Mouse (Mus musculus) ovary, postnatal 14 days (tissue): Measurements from ENCODE around the gene Lrcol1.

Source experiments
- DNase-seq: peaks from one replicate; pipeline ENCODE4 v3.0.0; 2022; ENCODE audit warnings: low spot score

The Lrcol1 gene

DNA sequence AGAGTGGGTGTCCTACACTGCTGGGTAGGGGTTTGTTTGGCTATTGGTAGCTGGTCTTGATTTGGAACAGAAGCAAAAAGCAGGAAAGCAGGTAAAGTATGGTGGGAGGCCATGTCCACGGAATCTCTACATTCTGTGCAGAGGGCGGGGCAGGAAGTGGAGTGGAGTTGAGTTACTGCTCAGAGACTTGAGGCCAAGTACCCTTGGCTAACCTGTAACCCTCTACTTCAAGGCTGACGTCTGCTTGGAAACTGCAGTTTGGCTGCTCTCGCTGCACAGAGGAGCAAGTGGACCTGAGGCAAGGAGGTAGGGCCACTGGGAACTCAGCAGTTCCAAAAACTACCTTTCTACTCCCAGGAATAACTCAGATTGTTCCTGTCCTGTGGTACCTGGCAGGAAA, at the start of gene Lrcol1:
Lrcol1 (plus strand) TSS at position 207 of the 400 bp plus-strand sequence.
- no peak for DNase-seq

DNA sequence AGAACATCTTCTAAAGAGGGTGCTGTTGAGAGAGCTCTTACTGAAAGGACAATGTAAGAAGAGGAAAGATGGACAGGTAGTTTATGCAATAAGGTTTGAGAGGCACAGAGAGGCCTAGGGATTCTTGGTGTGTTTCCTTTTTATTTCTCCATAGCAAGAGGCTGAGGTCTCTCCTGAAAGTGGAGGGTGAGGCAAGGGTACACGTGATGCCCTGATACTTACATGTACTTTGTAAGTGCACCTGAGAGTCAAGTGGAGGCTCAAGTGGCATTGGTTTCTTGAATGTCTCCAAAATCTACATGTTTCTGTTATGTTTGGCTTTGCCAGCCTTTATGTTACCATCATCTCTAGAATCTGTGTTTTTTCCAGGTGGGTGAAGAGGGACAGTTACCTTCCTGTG, 47.9 kb upstream of the Lrcol1 start:
- no peak for DNase-seq

DNA sequence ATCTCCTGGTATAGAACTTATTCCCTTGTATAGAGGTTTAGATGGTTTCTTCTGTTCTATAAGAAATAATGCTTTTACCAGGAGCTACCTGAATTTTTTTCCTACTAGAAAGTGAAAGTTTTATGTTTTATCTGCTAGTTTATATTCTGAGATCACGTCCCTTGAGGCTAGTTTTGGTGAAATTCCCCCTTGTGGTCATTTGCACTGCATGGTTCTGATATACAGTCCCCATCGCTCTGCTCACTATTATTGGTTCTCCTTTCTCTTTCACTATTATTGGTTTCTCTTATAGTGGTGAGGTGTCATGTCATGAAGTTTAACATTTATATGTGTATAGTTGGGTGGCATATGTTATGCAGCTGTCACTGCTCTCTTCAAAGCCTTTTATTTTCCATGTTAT, 43.9 kb upstream of the Lrcol1 start:
- DNase-seq: no peak

DNA sequence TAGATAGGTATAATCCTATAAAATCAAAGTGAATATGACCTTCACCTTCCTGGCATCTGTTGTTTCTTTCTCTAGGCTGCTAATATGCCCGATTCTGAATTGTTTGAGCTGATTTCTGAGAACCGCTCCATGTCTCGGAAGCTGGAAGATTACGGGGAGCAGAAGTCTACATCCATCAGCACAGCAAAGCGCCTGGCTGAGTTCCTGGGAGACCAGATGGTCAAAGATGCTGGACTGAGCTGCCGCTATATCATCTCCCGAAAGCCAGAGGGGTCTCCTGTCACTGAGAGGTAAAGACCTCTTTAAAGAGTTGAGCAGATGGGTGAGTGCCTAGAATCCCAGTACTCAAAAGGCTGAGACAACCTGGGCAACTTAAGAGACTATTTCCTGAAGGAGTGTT, 35.7 kb upstream of the Lrcol1 start:
- no peak for DNase-seq

DNA sequence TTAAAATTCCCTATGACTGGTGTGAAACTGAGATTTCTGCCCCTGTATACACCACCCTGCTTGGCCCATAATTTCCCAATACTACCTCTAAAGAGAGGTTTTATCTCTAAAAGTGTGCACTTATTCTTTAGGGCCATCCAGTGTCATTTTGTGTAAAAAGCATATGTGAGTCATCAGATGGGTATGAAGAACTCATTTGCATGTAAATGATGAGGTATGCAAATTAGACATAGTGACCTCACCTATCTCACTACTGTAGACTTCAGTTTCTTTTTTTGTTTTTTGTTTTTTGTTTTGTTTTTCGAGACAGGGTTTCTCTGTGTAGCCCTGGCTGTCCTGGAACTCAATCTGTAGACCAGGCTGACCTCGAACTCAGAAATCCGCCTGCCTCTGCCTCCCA, 31.4 kb upstream of the Lrcol1 start:
- no peak for DNase-seq

DNA sequence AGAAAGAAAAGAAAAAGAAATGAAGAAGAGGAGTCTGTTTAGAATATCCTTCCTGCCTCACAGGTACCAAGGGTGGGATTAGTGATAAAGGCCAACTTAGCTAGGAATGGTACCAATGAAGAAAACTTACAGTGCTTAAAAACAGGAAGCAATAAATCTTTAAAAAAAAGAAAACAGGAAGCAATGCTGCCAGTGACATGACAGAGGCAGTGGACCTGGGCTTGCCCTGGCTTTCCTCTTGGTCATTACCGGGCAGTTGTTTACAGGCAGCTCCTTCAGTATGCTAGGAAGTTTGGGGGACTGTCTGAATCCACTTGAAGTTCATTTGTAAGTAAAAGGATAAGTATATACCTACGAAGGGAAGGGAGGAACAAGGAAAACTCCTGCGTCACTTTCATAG, 14.0 kb upstream of the Lrcol1 start:
- no peak for DNase-seq

DNA sequence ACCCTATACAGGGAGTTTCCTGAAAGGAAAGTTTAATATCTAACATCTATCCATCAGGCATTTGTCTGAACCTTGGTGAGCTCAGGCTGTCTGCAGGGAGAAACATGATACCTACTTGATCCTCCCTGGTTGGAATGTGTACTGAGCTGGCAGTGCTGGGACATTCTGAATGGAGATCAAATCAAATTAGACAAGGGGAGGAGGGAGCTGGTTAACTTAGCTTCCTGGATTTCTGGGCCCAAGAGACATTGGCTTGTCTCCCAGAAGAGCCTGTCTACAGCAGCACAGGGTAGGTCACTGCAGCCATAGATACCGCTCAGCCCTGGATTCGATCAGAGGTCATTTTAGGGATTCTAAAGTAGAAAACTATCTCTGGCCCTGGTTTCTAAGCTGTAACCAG, 5.7 kb upstream of the Lrcol1 start:
- no peak for DNase-seq

DNA sequence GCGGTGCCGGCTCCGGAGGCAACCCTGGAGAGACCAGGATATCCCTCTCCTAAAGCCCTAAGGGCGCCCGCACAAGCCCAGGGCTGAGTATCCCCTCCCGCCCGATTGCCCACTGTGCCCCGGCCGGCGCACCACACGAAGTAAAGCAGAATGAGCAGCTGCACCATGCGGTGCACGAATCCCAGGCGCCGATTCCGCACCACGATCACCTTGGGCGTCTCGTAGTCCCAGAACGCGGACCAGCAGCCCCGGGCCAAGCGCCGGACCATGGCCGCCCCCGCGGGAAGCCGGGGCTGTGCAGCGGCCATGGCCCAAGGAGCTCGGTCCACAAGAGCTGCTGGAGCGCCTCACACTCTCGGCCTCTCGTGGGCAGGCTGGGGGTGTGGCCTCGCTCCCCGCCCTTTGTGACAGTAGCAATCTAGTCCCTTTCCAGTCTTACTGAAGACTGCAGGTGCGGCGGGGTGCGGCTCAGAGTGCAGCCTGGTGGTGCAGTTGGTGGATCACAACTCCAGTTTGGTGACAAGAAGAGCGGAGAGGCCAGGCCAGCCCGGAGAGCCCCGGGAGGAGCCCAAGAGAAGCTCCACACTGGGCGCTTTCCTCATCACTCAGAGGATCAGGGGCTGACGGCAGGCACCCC, 1.8 kb upstream of the Lrcol1 start, which contains the start of gene P2rx2:
P2rx2 (minus strand) TSS at position 565 of the 637 bp plus-strand sequence.
- DNase-seq: no peak

DNA sequence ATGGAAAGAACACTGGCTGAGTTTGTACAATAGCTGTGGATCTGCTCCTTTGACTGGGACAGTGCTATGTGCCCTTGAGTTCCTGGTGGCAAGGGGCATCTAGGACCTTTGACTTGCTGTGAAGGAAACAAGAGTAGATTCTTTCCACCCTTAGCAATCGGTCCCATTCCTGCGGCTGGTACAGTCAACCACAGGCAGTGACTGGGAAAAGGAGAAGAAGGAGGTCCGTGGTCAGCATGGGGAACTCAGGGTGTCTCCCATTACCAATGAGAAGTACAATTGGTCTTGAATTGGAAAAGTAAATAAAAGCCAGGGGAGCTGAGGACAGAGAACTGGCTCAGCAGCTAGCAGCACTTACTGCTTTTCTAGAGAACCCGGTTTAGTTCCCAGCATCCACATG, 1.0 kb downstream of the Lrcol1 start:
- no peak for DNase-seq

DNA sequence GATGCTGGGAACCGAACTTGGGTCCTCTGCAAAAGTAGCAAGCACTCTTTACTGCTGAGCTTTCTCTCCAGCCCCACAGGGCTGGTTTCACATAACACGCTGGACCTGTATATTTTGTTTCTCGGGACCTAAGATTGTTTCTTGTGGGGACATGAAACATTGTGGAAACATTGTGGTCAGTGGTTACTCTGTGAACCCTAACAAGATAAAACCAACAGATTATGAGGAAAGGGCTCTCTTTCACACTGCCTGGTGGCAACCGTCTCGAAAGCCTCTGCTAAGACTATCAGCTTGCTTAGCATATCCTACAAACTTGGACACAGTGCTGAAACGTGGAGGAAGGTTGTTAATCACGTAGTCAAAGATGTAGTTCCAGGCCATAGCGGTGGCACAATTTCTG, 2.5 kb downstream of the Lrcol1 start:
- DNase-seq: no peak

DNA sequence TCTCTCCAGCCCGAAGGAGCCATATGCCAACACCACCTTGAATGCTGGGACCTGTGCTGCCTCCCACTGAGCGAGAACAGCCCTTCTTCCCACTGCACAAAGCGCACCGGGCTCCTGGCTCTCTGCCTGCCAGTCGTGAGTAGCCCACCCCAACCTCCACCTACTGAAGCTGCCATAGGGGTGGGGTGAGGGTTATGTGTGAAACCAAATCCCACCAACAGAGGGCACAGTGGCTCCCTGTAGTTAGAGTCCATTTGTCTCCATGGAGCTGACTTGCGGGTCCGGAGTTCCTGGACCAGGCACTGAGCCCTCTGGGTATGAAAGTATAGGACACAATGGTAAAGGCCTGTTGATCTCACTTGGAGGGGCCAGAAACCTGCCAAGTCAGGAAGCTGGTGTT, 10.2 kb downstream of the Lrcol1 start:
- DNase-seq: peak; percentile 42

DNA sequence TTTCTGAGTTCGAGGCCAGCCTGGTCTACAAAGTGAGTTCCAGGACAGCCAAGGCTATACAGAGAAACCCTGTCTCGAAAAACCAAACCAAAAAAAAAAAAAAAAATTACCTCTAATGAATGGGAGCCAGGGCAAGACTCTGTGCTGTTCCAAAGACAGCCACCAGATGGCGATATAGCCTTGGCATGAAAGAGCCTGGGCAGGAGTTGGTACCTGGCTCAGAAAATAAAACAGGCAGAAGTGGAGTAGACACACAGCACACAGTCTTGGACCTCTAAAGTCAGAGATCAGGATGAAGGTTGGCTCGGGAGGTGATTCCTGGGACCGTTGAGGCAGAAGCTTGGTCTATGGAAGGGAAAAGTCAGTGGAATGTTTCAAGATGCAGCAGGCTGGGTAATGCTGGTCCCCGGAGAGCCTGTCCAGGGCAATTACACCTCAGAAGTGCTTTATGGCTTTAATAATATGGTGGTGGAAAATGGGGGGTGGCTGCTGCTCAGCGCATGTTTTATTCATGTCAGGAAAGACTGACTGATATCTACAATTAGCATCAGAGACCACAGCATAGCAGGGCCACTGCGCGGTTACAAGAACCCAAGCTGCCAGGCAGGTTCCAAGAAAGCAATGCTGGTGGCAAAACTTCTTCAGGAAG, 13.1 kb downstream of the Lrcol1 start:
- DNase-seq: peak; percentile 87

DNA sequence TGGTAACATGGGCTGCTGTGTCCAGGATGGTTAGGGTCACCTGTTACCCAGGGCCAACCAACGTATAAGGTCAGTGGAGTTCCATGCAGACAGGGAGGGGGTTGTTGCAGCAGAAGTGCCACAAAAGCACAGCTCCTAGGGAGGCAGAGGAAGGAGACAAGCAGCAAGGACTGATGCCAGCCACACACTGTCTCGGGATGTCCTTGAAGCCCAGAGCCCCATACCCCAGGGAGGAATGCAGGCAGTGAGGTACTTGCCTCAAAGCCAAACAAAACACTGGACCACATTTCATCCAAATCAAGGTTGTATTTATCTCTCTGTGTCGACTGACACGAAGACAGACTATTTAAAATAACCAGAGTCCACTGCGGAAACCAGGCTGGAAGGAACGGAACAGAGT, 16.9 kb downstream of the Lrcol1 start:
- DNase-seq: no peak

DNA sequence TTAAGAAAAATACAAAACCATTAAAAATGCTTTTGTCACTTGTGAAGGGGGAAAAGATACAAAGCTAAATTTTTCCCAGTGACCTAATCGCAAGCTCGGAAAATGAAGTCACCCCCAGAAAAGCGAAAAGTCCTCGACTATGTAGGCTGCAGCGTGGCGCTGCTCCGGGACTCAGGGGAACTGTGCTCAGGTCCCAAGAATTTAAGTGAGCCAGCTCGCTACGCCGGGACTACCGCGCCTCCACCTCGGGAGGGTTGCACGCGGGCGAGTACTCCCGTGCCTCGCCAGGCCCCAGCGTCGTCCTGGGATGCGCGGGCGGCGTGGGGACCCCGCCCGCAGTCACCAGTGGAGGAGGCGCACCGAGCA, 18.3 kb downstream of the Lrcol1 start:
- DNase-seq: no peak

DNA sequence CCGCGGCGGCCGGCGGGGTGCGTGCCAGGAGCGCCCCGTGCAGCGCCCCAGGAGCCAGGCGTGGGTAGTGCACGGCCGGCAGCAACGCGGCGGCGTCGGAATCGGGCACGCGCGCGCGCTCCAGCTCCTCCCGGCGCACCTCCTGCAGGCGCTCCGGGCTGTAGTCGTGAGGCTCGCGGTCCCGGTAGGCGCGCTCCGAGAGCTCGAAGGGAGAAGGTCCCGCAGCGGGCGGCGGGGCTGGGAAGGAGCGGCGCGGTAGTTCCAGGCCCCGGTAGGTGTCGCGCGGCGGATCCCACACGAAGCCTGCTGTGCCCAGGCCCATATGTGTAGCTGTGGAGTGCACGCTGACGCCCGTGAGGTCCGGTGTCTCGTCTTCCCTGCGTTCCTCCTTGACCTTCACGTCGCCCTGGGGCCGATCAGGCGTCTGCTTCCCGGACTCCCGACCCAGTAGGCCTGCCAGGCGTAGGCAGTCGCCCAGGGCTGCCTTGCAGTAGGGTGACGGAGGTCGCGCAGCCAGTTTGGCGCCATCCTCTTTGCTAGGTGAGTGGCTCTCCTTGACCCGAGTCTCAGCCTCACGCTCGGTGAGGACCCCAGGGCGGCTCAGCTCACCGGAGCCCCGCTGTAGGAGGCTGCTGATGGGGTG, 18.8 kb downstream of the Lrcol1 start:
- peak; percentile 59 for DNase-seq

DNA sequence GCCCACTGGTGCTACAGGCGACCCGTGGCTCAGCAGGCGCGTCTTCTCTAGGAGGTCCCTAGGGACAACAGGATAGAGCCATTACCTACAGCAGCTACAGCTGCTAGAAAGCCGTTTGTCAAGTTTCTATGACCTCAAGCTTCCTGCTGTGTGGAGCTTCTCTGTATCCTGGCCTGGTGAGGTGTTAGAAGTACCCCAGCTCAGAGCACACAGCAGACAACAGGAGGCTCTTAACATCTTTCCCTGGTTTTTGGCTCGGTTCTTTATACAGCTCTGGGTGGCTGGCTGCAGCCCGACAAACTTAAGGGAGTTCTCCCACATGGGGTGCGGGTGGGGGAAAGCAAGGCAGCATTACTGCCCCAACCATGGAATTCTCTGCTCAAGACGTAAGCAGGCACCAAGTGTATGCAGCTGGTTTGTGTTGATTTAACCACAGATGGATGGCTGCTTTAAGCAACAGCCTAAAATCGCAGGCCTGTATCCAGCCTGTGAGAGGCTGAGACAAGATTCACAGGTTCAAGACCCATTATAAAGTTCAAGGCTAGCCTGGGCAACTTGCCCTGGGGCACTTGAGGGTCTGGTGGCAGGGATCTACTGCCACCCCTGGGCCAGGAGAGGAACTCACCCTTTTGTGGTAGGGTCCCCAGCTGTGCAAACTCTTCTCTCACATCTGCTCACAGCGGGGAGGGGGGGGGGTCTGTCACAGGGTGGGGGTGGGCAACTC, 19.5 kb downstream of the Lrcol1 start:
- no peak for DNase-seq

DNA sequence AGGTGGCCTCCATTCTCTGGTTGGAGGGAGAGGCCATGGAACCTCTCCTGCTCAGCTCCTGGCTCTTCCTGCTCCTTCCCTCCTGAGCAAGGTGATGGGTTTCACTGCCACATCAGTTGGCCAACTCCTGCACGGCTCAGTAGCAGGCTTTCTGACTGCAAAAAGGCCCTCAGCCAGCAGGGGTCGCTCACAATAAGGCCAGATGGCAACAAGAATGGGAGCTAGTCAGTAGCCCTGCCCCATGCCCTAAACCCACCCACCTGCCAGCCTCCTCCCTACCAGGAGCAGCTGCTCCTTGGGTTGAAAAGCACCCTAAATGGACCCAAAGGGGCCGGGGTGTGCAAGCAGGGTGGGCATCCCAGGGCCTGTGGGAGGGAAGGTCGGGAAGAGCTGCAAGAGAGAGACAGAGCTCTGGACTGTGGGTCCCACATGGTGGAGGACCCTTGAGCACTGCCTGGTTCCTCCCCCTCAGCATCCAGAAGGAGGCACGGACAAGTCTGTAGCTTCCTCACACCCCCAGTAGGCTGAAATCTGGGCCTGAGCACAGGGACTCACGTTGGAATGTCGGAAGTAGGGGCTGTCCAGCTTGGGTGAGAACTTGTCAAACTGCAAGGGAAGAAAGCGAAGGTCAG, 32.4 kb downstream of the Lrcol1 start:
- peak; percentile 59 for DNase-seq

DNA sequence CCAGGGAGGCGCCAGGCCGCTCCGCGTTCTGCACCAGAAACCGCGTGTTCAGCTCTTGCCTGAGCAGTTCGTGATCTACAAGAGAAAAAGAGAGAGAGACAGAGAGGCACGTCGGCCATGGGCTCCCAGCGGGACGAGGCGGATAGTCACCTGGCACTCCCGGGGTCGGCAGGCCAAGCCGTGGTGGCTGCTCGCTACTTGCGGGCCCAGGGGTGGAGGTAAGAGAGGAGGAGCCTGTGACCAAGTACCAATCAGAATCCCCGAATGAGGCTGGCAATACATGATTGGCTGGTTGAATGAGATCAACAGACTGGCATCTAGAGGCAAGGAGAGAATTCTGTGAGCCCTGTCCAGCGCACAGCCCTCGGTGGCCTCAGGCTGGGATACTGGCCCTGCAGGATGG, 33.7 kb downstream of the Lrcol1 start:
- no peak for DNase-seq

DNA sequence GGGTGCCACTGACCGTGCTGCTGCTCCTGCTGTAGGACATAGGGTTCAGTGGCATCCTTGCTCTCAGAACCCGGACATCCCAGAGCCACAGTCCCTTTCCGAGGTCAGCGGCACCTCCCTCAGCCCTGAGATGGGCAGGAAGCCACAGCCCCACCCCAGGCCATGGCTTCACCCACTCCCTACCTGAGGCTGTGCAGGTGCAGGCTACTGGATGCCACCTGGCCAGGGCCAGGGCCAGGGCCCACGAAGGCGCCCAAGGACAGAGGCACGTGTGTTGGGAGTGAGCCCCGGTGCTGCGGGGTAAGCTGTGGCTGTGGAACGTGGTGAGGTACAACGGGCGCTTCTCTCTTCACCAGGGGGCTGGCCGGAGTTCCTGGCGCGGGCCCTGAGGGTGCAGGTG, 34.6 kb downstream of the Lrcol1 start:
- DNase-seq: no peak

DNA sequence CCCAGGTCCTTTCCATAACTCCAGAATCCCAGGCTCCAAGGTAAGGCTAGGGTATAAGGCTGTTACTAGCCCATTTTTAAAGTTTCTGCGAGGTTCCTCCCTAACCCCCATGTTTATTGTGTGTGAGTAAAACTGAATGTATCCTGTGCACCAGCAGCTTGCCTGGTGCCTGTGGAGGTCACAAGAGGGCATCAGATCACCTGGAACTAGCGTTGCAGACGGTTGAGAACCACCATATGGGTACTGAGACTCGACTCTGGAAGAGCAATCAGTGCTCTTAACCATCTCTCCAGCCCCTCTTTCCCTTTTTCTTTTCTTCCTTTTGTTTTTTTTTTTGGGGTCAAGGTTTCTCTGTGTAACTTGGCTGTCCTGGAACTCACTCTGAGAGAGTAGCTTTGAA, 35.3 kb downstream of the Lrcol1 start:
- no peak for DNase-seq

DNA sequence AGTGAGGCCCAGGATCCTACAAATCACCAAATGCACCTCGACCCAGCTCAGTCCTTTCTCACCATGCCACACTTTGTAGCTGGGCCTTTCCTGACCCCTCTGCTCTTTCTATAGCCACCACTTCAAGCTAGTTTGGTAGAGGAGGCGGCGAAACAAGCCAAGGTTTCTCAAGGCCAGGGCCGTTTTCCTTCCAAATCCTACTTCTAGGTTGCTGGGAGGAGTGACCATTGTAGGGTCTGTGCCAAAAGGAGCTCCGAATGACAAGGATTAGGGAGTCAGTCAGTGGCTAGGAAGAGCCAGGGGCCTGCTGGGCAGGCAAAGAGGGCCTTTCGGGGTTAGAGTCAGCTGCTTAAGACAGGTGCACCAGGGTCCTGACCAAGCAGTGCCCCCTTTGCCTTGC, 40.0 kb downstream of the Lrcol1 start:
- no peak for DNase-seq

DNA sequence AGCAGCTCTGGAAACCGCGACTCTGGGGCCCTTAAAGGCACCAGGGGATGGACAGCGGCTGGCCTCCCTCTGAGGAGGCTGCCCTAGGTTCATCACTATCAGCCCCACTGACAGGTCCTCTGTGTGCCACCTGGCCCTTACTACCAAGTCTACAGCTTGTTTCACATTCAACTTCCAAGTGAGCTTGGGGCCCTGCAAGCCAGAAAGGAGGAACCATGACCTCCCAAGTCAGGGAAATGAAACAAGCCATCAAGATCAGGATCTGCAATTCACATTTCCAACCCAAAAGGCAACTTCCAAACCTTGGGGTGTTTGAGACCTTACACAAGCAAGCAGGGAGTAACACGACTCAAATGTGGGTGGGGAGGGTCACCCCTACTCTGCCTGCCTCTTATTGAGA, 40.7 kb downstream of the Lrcol1 start:
- DNase-seq: no peak
